Comparison of ENCODE assay signal across 14 mouse cellular contexts in the genomic region with DNA sequence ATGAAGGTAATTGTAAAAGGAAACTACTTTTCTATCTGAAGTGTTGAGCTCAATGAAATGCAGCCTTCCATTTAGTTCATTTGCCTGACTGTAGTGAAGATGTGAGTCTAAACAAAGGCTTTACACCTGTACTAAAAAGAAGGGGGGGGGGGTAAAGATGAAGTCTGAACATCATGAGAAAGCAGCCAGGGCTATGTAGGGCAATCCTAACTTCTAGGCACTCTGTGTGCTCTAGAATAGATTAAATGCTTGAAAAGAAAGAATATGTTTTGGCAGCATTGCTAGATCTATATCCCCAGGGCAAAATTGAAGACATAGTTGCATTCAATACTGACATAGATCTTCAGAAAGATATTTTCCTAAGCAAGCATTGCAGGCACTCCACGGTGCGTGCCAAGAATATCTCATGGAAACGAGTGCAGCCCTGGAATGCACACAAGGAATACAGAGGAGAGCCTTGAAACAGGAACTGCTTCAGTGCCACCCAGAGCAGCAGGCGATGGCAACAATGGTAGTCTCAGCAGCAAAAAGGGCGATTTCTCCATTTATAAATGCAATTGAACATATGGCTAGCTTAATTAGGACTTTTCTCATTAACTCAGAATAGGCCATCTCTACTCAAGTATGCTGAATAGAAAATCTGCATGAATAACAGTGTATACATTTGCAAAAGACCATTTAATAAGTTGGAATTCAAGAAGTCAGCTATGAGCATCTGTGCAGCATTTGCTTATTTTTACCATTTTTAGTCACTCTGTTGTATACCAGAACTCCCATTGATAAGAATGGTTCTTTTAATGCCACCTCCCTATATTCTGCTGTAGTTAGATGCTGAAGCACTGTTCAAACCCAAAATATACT.
A peak's percentile ranks its signal among the peaks of the same experiment; 100 is the strongest.
DNase-seq lines count a peak whose midpoint lies in the region; ATAC-seq and TF ChIP-seq lines count a peak whose summit lies in the region.
"Had no signal": no experiment of that assay in that cellular context is flagged by ENCODE, and none has a peak within 500 bp of the region (broad histone marks: within the 10 kb centered on the region; RNA-seq: fewer than 3 reads in every experiment).

No protein-coding gene starts in this region.

- intact Hi-C loops in left cerebral cortex, postnatal 14 days (cut with DNase I): no loop called here
- intact Hi-C loops in left cerebral cortex, adult 2 months (cut with DNase I): no loop called here

- H3K4me3 ChIP-seq in left cerebral cortex, adult 2 months: no peak overlapping the region
- H3K4me3 ChIP-seq: gastrocnemius, adult 2 months; liver, embryonic 13.5 days had no signal

- no peak overlapping the region for H3K27ac ChIP-seq in left cerebral cortex, adult 2 months
- H3K27ac ChIP-seq: gastrocnemius, adult 2 months; liver, embryonic 13.5 days had no signal

- ATAC-seq in megakaryocyte, adult 5-6 weeks (ENCODE audit: poor library complexity, severe bottlenecking): no peak

- TF ChIP-seq POLR2A in brain, embryonic 14.5 days (IDR thresholded peaks at IDR 0.05; ENCODE audit: borderline replicate concordance, extremely low read depth, insufficient read depth, insufficient read length, poor library complexity, severe bottlenecking): no peak

- TF ChIP-seq CTCF in left cerebral cortex, adult 2 months (IDR thresholded peaks at IDR 0.05): no peak
- no peak for TF ChIP-seq CTCF in brain, embryonic 14.5 days (IDR thresholded peaks at IDR 0.05; ENCODE audit: borderline replicate concordance, extremely low read depth, insufficient read depth, insufficient read length)

- DNase-seq in cerebellum, postnatal 14 days: peak; percentile 7 to 34
- no peak for DNase-seq in cerebellum, adult 11 months
- DNase-seq in left cerebral cortex, postnatal 14 days (ENCODE audit: low spot score in 2 of 2): peak; percentile 6
- no peak for DNase-seq in left cerebral cortex, adult 2 months (ENCODE audit: extremely low spot score in 1 of 2, low spot score in 2 of 2)
- DNase-seq in brain, embryonic 14.5 days (ENCODE audit: low read depth): peak; percentile 89
- peak; percentile 5 to 12 for DNase-seq in right cerebral cortex, adult 2 months (ENCODE audit: low spot score in 2 of 2)
- DNase-seq in ovary, postnatal 14 days (ENCODE audit: low spot score): no peak
- DNase-seq: gastrocnemius, adult 2 months; heart, postnatal 14 days; kidney, adult 18-20 months; kidney, postnatal 36 days; liver, embryonic 13.5 days; thymus, adult 2 months had no signal

Comparison
In these comparisons a context has a peak if more than half of its experiments do, and no peak if none do; other contexts are left out.
1. DNase-seq: peak in cerebellum, postnatal 14 days (2 of 2), left cerebral cortex, postnatal 14 days (2 of 2), brain, embryonic 14.5 days (single experiment) and right cerebral cortex, adult 2 months (2 of 2); none in cerebellum, adult 11 months (single experiment), left cerebral cortex, adult 2 months (0 of 2) and ovary, postnatal 14 days (single experiment).